Mouse (Mus musculus) monocyte, adult 5-6 weeks (primary cell): ENCODE measurements around the gene Gpcpd1. TPM values are rescaled to one million over a fixed set of nuclear protein-coding genes. Genes with fewer than 3 reads are reported as not detected.

Source experiments
- ATAC-seq: fragments of 153-309, 156-312 bp; replicated peaks from 2 replicates; pipeline ENCODE4 v1.8.0; 2017; ENCODE audit warnings: mild to moderate bottlenecking; ENCODE audit not compliant: low TSS enrichment, insufficient number of reproducible peaks, severe bottlenecking, poor library complexity, low FRiP score
- total RNA-seq: library from RNA; stranded (forward); fragments of 200-1000, 200-491, 200-594 nt; gene quantifications from 3 replicates; pipeline ENCODE4 v1.2.3, GENCODE M21; 2017

Gpcpd1 gene
- total RNA-seq: 230 to 311 TPM (median 284 TPM) in 3 replicates

DNA sequence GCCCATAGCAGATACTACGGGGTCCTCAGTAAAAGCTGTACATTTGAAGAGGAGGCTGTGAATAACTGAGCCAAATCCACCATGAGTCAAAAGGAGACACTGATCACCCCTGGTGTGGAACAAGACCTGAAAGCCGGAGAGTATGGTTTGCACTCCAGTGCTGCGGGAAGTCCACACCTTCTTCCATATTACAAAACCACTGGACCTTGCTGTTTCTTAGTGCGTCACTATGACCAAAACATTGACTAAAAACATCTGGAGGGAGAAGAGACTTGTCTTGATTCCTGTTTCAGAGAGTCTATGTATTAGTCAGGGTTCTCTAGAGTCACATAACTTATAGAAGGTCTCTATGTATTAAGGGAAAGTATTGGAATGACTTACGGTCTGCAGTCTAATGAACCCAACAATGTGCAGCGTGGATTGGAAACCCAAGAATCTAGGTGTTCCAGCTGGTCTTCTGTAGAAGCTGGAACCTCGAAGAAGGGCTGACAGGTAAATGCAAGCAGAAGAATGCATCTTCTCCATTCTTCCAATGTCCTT, at the start of gene Gpcpd1:
Gene Gpcpd1 (minus strand): TSS at position 490 of the 540 bp plus-strand sequence.
- ATAC-seq: 0 out of 2 replicates have a peak, but pooled peaks have one; percentile 22

DNA sequence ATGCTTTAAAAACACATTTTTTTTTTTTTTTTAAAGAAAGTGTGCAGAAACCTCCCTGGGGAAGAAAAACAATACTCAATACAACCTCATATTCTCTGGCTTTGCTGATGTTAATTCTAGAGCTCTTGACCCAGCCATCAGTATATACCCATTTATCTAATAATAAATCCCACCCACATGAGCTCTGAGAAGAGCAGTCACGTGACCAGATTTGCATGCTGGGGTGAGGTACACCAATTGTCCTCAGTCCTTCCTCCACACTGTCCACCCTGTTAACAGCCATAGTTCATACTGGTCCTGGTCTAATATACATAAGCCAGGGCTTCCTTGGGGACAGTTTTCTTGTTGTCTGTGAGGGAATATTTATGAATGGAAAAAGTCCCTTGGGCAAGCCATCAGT, 49.0 kb upstream of the Gpcpd1 start:
- ATAC-seq: no peak

GRCm38 (mm10) chr2:132628626-132629025, 41.1 kb upstream of the Gpcpd1 start:
- ATAC-seq: no peak

DNA sequence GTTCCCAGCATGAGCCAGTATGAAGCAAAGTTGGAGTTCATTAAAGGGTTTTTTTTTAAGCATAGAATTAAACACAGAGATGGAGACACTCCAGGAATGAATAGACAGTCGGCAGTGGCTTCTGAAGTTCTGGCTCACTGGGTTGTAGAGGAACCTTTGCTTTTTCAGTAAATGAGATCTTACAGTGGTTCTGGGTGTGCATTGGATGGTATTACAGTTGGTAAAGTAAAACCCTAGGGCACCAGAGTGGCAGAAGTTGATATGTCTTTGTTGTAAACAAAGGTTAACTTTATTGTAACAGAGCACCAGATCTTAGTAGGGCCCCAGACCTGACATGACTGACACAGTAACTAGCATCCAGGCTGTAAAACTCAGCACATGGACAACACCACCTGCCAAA, 35.6 kb upstream of the Gpcpd1 start:
- ATAC-seq: no peak

GRCm38 (mm10) chr2:132617693-132618092, 30.2 kb upstream of the Gpcpd1 start:
- ATAC-seq: no peak

GRCm38 (mm10) chr2:132613581-132614188, 26.2 kb upstream of the Gpcpd1 start:
- 0 out of 2 replicates have a peak, but pooled peaks have one; percentile 11 for ATAC-seq

DNA sequence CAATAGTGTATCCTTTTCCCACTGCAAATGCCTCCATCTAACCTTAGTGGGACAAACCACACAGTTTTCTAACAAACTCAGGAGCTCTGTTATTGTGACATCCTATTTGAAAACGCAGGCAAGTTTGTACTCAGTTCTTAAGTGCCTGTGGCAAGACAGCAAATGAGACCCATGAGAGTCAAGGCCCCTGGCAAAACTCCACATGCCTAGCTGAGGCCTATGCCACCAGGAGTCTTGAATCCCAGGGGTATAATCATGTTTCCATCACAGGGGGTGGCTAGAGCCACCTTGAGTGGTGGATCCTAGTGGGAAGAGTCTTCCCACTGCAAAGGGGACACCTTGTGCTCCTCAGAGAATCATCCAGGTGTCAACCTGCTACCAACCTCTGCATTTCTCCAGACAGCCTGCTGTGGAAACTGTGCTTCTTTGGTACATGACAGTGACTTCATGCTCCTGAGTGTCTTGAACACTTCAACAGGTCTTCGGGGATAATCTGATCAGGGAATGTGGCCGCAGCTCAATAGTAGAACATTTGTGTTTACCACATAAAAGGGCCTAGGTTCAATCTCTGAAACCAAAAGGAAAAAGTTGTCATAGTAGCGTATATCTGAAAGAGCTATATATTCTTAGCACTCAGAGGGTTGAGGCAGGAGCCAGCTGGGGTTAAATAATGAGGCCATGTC, 24.2 kb upstream of the Gpcpd1 start:
- no peak for ATAC-seq

DNA sequence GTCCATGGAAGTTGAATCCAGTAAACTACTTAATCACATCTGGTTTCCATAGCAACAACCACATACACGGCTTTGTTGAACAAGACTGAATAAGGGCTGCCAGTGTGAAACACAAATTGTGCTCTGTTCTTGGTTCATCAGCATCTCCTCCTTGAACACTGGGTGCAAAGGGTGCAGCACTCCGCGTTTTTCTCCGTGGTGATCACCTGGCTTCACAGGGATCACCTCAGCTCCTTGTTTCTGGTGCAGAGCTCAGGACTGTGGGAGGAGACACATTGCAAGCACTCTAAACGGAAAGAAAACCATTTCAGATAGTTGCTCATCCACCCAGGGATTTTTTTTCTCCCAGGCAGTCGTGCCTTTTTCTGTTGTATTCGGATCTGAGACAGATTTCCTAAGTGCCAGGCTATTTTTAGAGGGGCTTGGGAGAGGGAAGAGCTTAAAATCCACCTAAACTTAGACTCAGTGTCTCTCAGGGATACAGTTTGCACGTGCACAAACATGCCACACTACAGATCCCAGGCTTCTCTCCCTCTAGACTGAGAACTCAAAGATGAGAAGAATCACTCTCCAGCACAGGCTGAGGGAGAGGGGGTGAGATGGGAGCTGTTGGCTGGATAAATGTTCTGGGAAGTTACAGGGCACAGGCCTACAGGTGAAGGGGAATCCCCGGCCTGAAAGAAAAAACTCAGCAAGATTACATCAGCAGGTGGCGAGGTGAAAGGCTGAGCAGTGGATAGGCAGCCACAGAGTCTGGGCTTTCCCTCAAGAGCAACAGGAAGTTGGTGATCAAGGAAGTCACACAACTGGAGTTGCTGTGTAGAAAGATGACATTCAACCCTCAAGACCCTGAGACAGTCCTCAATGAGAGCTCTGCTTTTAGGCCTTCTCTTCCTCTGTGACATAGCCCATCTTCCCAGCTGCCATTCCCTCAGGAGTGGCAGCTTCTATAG, 19.9 kb upstream of the Gpcpd1 start:
- peak; percentile 77 for ATAC-seq

GRCm38 (mm10) chr2:132605795-132606563, 18.4 kb upstream of the Gpcpd1 start:
- no peak for ATAC-seq

GRCm38 (mm10) chr2:132604922-132605321, 17.4 kb upstream of the Gpcpd1 start:
- no peak for ATAC-seq

DNA sequence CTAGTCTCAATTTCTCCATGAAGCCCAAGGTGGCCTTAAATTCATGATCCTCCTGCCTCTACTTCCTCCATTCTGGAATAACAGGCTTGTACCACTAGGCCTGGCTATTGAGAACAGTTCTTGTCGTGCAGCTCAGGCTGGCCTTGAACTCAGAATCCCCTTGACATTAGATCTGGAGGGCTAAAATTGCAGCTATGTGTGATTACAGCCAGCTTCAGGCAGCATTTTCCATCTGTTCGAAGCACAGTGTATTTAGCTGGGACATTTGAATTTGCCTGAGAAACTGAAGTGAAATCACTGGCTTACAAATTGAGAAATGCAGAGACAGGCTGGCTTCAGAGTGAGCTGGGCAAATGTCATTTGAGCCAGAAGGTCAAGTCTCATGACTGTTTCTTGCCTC, 16.2 kb upstream of the Gpcpd1 start:
- no peak for ATAC-seq

DNA sequence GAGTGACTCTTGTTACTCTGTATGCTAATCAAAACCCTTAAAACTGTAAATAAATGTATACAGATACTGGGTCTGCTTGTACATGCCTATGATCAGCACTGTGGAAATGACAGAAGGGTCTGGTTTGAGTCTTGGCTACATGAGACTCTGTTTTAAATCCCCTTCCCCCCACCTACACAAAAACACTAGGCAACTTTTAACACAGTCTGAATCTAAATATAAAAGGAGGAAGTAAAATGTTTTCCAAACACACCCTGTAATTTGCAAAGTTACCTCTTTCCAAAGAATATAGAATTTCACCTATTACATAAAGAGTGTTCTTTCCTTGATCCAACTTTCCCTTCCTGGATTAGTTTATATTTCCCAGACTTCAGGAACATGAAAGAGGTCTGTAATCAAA, 14.2 kb upstream of the Gpcpd1 start:
- no peak for ATAC-seq

- ATAC-seq: 0 out of 2 replicates have a peak, but pooled peaks have one; percentile 4
Observed at GRCm38 (mm10) chr2:132600081-132600480, 12.6 kb upstream of the Gpcpd1 start.

DNA sequence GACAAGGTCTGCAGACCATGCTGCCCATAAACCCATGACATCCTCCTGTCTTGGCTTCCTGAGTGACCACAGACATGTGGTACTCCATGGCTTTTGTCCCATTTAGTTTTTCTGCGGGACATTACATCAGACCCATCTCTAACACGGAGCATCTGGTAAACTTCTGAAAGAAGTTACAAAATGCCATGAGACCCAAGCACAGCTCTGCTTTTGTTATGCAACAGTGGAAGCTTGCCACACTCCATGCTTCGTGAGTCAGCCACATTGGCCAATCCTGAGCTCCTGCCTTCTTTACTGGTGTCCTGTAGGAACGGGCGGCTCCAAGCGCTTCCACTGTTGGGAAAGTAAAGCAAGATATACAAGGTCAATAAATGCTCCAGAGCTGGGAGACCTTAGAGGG, 11.6 kb upstream of the Gpcpd1 start:
- peak; percentile 52 for ATAC-seq

GRCm38 (mm10) chr2:132597866-132598480, 10.4 kb upstream of the Gpcpd1 start:
- ATAC-seq: peak; percentile 20; the same call in 1 of the 2 replicates

GRCm38 (mm10) chr2:132597226-132597625, 9.7 kb upstream of the Gpcpd1 start:
- ATAC-seq: peak; percentile 41

GRCm38 (mm10) chr2:132595601-132596235, 8.2 kb upstream of the Gpcpd1 start:
- ATAC-seq: peak; percentile 47
